Mouse (Mus musculus) erythroblast, embryonic 14.5 days (primary cell): ENCODE measurements around the gene Hnrnpul1.

Source experiments
- GATA1 ChIP-seq: IDR thresholded peaks from 2 replicates; pipeline ENCODE4 v1.6.1; 2012; ENCODE audit warnings: low read length, inconsistent platforms, mixed read lengths
- TAL1 ChIP-seq: IDR thresholded peaks from 3 replicates; pipeline ENCODE4 v1.6.1; 2012; ENCODE audit warnings: low read length, inconsistent platforms, mixed read lengths

DNA sequence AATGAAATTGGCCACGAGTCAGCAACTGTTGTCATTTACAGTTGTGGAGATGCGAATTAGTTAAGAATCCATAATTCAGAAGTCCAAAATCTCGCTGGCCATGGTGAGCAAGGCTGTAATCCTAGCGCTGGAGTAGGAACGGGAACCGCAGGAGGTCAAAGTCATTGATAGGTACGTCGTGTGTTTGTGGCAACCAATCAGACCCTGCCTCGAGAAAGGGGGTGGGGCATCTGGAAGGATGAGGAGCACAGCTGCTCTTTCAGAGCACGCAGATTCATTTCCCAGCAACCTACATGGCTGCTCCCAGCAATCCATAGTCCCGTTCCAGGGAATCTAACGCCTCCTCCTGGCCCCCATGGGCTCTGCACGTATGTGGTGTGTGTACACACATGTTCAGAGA lies 54.7 kb downstream of the Hnrnpul1 start:
- TF ChIP-seq GATA1 (no peak), TAL1 (no peak)
